Mouse (Mus musculus) neural tube, embryonic 14.5 days (tissue): ENCODE results near the gene Cpt1b. TPM values are rescaled to one million over a fixed set of nuclear protein-coding genes. Genes with fewer than 3 reads are reported as not detected.

ENCODE experiments used
- ATAC-seq: fragments of 200-750 bp; cut with Nextera tagmentation; 2 replicates; pipeline ENCODE4 v1.8.0; 2017; ENCODE audit warnings: low read depth, mild to moderate bottlenecking, moderate TSS enrichment, moderate library complexity
- H3K27ac ChIP-seq: fragments of 300-500 bp; sonication (generic); 2 replicates; pipeline ENCODE4 v1.5.1; 2014; ENCODE audit warnings: low read depth, mild to moderate bottlenecking, control low read depth, low read length, moderate library complexity, mixed read lengths
- H3K27me3 ChIP-seq: fragments of 300-500 bp; sonication (generic); 2 replicates; pipeline ENCODE4 v1.6.1; 2014; ENCODE audit warnings: low read length; ENCODE audit not compliant: control insufficient read depth, insufficient read depth
- H3K36me3 ChIP-seq: fragments of 300-500 bp; sonication (generic); 2 replicates; pipeline ENCODE4 v1.6.1; 2014; ENCODE audit warnings: low read length, mixed read lengths; ENCODE audit not compliant: control insufficient read depth, insufficient read depth
- H3K4me1 ChIP-seq: fragments of 300-500 bp; sonication (generic); 2 replicates; pipeline ENCODE4 v1.6.1; 2014; ENCODE audit warnings: low read length; ENCODE audit not compliant: control insufficient read depth, insufficient read depth
- H3K4me2 ChIP-seq: fragments of 300-500 bp; sonication (generic); 2 replicates; pipeline ENCODE4 v1.6.1; 2014; ENCODE audit warnings: mild to moderate bottlenecking, low read depth, low read length, control low read depth
- H3K4me3 ChIP-seq: fragments of 300-500 bp; sonication (generic); 2 replicates; pipeline ENCODE4 v1.5.1; 2014; ENCODE audit warnings: low read depth, low read length, control low read depth, mixed read lengths
- H3K9ac ChIP-seq: fragments of 300-500 bp; sonication (generic); replicated peaks from 2 replicates; pipeline ENCODE4 v1.6.1; 2014; ENCODE audit warnings: low read depth, mild to moderate bottlenecking, control low read depth, low read length, mixed read lengths
- H3K9me3 ChIP-seq: fragments of 300-500 bp; sonication (generic); 2 replicates; pipeline ENCODE4 v1.6.1; 2016; ENCODE audit warnings: low read length; ENCODE audit not compliant: control insufficient read depth
- WGBS: fragments of 180-500 bp; shearing (Covaris S2); extraction: QIAGEN DNeasy Blood & Tissue Kit; methylation state at CpG from one replicate; pipeline ENCODE4 v1.1.7; 2014; 5-methylcytosine and 5-hydroxymethylcytosine counted together
- polyA plus RNA-seq: library from polyadenylated mRNA; unstranded; fragments of >200 nt; fragmentation: Nextera tagmentation; extraction: Ambion mirVana; gene quantifications from 2 replicates; pipeline ENCODE4 v1.2.1, GENCODE M21; 2014

Cpt1b gene
- polyA plus RNA-seq, 1 experiment from 2014 or later = 1.2 TPM

DNA sequence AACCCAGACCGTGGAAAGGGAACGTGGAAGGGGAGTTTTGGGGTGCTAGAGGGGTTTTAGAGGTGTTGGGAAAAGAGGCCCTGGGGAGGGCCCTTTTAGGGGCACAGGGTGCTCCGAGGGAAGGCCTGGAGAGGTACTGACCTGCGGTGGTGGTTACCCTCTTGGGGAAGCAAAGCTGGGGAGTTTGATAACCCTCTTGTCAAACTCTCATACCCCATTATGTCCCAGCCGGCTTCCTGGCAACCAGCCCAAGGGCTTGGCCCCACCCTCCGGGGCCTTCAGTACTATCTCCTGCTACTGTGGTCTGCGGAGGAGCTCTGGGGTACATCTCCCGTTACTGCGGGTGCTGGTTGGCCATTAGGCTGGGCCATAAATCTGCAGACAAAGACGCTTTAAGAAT is 46.2 kb downstream of the Cpt1b start:
- peak overlapping the region; percentile 23; the same call in 1 of the 2 replicates for H3K4me3 ChIP-seq
- H3K9me3 ChIP-seq = no peaks in the 10 kb centered on the region
- no peak overlapping the region for H3K9ac ChIP-seq
- H3K27me3 ChIP-seq = peaks cover 26% of the 10 kb centered on the region
- WGBS = 4% methylated on average over 10 of the region's 10 CpGs
- no peak overlapping the region for H3K27ac ChIP-seq
- no peaks in the 10 kb centered on the region for H3K36me3 ChIP-seq
- ATAC-seq = no peak
- peak overlapping the region; percentile 55 for H3K4me2 ChIP-seq
- H3K4me1 ChIP-seq = peaks cover 10% of the 10 kb centered on the region; the same call in 1 of the 2 replicates

GRCm38 (mm10) chr15:89378831-89379401 is 46.7 kb downstream of the Cpt1b start, which contains the start of gene Odf3b:
Gene Odf3b, minus strand, starts transcription at chr15:89379282.
- Histone ChIP-seq H3K4me2 (peak within 1 kb of the TSS; percentile 55), H3K27me3 (peaks cover 26% of the 10 kb centered on the region), H3K9me3 (no peaks in the 10 kb centered on the region), H3K4me1 (peaks cover 14% of the 10 kb centered on the region; the same call in 1 of the 2 replicates), H3K27ac (no peak within 1 kb of the TSS), H3K36me3 (no peaks in the 10 kb centered on the region), H3K4me3 (peak within 1 kb of the TSS; percentile 23), H3K9ac (peak within 1 kb of the TSS; percentile 25)
- WGBS = 1% methylated on average over 29 of the region's 33 CpGs
- no peak for ATAC-seq

DNA sequence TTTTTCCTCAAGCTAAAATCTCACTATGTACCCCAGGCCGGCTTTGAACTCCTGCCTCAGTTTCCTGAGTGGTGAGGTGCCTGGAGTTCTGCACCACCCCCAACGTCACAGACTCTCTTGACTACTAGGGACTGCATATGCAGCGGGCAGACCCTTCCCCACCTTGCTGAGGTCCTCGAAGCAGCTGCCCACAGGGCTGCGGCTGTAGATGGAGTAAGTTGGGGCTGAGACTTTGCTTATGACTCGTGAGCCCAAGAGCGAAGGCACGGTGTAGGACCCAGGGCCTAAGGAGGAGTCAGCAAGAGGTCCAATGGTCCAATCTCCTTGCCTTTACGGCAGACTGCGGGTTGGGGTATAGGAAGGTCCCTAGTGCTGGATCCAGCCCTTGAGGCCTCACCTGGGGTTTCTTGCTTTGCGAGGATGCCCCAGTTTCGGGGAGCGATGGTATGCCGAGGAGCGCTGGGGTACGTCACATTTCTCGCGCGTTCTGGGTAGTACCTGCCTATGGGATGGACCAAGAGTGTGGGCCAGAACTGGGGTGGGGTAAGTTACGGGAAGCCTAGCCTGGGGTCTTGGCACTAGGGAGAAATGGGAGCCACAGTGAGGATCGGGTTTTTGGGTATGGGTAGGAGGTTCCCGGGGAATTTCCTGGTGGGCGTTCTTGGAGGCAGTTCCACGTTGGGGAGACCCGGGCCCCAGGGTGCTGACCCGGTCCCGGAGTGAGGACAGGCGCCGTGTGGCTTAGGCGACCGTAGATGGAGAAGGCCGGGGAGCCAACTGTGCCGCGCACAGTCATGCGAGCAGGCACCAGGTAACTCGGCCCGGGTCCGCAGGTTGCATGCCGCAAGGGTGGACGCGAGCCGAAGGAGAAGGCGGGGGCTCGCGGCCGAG is 47.5 kb downstream of the Cpt1b start:
- Histone ChIP-seq H3K9me3 (no peaks in the 10 kb centered on the region), H3K4me1 (peaks cover 16% of the 10 kb centered on the region), H3K9ac (peak overlapping the region; percentile 25), H3K27me3 (peaks cover 26% of the 10 kb centered on the region), H3K27ac (no peak overlapping the region), H3K36me3 (no peaks in the 10 kb centered on the region), H3K4me2 (peak overlapping the region; percentile 55), H3K4me3 (peak overlapping the region; percentile 23)
- no peak for ATAC-seq
- 11% methylated on average over 46 of the region's 46 CpGs for WGBS

DNA sequence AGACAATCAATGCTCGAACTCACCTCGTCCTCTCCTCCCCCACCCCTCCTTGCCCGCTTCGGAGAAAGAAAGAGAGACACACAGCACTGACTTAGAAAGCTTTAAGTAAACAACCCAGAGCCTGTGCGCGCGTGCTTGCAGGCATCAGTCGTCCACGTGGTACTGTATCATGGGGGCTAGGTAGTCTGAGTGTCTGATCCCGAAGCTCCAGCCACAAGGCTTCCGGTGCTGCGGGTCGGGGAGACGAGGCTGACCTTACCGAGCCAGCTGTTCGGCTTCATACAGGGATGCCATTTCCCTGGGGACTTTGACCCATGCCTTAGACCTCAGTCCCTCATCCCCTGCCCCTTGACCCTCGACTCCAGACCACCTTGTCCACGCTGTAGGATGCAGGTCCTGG is 48.3 kb downstream of the Cpt1b start:
- H3K9me3 ChIP-seq = no peaks in the 10 kb centered on the region
- WGBS = 5% methylated on average over 18 of the region's 18 CpGs
- peaks cover 24% of the 10 kb centered on the region for H3K4me1 ChIP-seq
- H3K4me2 ChIP-seq = no peak overlapping the region
- no peak overlapping the region for H3K4me3 ChIP-seq
- ATAC-seq = no peak
- H3K27me3 ChIP-seq = peaks cover 26% of the 10 kb centered on the region
- no peak overlapping the region for H3K9ac ChIP-seq
- H3K27ac ChIP-seq = no peak overlapping the region
- H3K36me3 ChIP-seq = no peaks in the 10 kb centered on the region; the same call in 1 of the 2 replicates

DNA sequence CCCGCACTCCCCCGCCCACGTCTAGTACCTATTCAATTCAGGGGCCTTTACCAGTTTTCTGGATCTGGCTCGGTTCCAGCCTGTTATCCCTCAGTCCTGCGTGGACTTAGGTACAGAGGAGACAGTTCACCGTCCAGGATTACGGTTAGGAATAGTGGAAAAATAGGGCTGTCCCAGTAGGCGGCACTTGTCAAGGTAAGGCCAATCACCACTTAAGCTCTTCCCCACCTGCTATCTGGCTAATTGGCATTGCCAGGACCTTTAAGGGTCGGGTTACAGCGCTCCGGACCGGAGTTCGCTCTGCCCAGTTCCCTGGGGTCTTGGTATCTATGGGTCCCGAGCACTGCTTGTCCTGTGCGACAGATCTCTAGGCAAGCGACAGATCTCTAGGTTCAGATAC is 48.7 kb downstream of the Cpt1b start, which contains the start of gene Tymp:
Gene Tymp, minus strand, starts transcription at position 83 of the 400 bp plus-strand sequence.
- H3K9me3 ChIP-seq = no peaks in the 10 kb centered on the region
- H3K4me2 ChIP-seq = no peak within 1 kb of the TSS
- H3K4me3 ChIP-seq = no peak within 1 kb of the TSS
- 24% methylated on average over 16 of the region's 16 CpGs for WGBS
- no peak within 1 kb of the TSS for H3K9ac ChIP-seq
- peaks cover 24% of the 10 kb centered on the region for H3K4me1 ChIP-seq
- H3K27me3 ChIP-seq = peaks cover 26% of the 10 kb centered on the region
- H3K36me3 ChIP-seq = peaks cover 3% of the 10 kb centered on the region
- ATAC-seq = no peak
- no peak within 1 kb of the TSS for H3K27ac ChIP-seq

DNA sequence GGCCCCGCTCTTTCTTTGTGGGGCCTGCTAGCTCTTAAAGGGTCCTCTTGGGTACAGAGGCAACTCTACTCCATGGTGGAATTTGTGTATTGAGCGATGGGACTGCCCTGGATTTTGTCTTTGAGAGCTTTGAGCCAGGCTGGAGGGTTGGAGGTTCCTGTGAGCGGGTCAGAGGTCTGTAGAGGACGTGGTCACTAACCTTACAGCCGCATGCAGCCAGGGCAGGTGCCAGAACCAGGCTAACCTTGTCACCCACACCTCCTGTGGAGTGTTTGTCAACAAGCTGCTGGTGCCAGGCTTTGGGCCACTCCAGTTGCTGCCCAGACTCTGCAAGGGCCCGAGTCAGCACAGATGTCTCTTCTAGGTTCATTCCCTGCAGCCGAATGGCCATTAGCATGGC is 49.6 kb downstream of the Cpt1b start:
- no peak for ATAC-seq
- Histone ChIP-seq H3K27ac (no peak overlapping the region), H3K27me3 (peaks cover 26% of the 10 kb centered on the region), H3K36me3 (peaks cover 13% of the 10 kb centered on the region), H3K9ac (no peak overlapping the region), H3K4me3 (no peak overlapping the region), H3K4me1 (peaks cover 24% of the 10 kb centered on the region), H3K4me2 (no peak overlapping the region), H3K9me3 (no peaks in the 10 kb centered on the region)
- WGBS = 81% methylated on average over 7 of the region's 7 CpGs

DNA sequence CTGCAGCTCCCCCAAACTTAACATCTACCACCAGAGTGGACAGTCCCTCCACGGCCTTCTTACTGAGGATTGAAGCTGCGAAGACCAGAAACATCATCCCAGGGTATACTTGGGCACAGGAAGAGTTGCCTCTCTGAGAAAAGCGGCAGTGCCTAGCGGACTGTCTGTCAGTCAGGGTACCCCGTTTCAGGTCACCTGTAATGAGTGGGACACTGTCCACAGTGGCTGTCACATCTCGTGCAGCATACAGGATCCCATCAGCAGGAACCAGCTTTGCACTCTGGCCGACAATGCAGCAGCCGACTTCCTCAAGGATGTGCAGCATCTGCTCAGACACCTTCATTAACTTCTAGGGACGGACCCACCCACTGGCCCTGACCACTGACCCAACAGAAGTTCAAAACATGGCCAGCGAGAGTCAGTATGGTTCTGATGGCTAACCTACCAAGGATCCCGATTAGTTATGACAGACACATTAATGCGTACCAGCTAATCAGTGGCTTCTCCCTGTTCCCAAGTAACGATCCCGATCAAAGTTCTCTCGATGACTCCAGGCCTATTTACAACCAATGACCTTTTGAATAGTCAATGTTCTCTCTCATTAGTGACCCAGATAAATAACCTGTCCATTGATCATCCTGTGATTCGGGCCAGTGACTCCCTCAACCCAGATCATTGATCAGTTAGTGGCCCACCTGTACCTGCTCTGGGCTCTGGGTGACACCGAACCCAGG is 50.7 kb downstream of the Cpt1b start:
- H3K9me3 ChIP-seq = no peaks in the 10 kb centered on the region
- H3K4me1 ChIP-seq = peaks cover 24% of the 10 kb centered on the region
- 92% methylated on average over 17 of the region's 17 CpGs for whole genome bisulfite sequencing
- no peak for ATAC-seq
- H3K4me2 ChIP-seq = peak overlapping the region; percentile 74; the same call in 1 of the 2 replicates
- H3K27ac ChIP-seq = no peak overlapping the region
- peaks cover 22% of the 10 kb centered on the region for H3K36me3 ChIP-seq
- no peak overlapping the region for H3K4me3 ChIP-seq
- H3K9ac ChIP-seq = no peak overlapping the region
- H3K27me3 ChIP-seq = peaks cover 26% of the 10 kb centered on the region

DNA sequence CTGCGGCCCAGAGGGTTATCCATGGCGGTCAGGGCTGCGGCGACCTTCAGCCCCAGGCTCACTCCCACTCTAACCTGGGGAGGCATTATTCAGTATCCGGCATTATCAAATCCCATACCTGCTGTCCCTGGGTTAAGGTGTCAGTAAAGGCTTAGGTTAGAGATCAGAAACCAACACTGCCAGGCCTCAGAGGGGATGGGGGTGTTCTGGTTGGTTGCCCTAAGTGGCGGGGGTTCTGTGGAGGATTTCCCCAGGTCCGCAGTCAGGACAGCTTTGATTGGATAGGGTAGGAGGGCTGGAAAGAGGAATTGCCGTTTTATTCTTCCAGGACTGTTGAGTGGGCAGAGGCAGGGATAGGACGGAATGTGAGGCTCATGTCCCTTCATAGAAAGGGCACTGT is 51.3 kb downstream of the Cpt1b start:
- Histone ChIP-seq H3K27ac (peak overlapping the region; percentile 88), H3K9me3 (no peaks in the 10 kb centered on the region), H3K4me3 (peak overlapping the region; percentile 61), H3K4me2 (peak overlapping the region; percentile 74), H3K4me1 (peaks cover 24% of the 10 kb centered on the region), H3K27me3 (peaks cover 23% of the 10 kb centered on the region), H3K36me3 (peaks cover 28% of the 10 kb centered on the region), H3K9ac (peak overlapping the region; percentile 76)
- 50% methylated on average over 9 of the region's 9 CpGs for WGBS
- ATAC-seq = no peak
